Mouse (Mus musculus): ENCODE data around the gene Trip10.

DNA sequence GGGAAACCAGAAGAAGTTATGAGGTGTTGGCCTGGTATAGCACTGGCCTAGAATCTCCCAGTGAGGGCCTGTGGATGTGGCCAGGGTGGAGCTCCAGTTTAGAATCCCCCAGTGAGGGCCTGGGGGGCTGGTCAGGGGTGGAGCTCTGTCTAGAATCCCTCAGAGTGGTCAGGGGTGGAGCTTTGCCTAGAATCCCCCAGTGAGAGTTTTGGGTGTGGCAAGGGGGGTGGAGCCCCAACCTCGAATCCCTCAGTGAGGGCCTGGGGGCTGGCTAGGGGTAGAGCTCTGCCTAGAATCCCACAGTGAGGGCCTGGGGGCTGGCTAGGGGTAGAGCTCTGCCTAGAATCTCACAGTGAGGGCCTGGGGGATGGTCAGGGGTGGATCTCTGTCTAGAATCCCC lies 12.5 kb downstream of the Trip10 start:
- no peak for TF ChIP-seq CTCF (conservative IDR thresholded peaks at IDR 0.05 in 1 of 2, IDR thresholded peaks at IDR 0.05 in 1 of 2; ENCODE audit: low read depth in 2 of 2, low read length in 2 of 2)
- TF ChIP-seq POLR2AphosphoS2 (IDR thresholded peaks at IDR 0.05; ENCODE audit: low read depth, low read length), result no peak
- TF ChIP-seq POLR2A (IDR thresholded peaks at IDR 0.05; ENCODE audit: low read depth, low read length), result no peak
- TF ChIP-seq RAD21 (IDR thresholded peaks at IDR 0.05; ENCODE audit: low read depth, low read length), result no peak
- no peak for TF ChIP-seq MAX (IDR thresholded peaks at IDR 0.05; ENCODE audit: low read length)
- TF ChIP-seq PAX5 (IDR thresholded peaks at IDR 0.05; ENCODE audit: low read length), result no peak
- no peak for TF ChIP-seq ZKSCAN1 (IDR thresholded peaks at IDR 0.05; ENCODE audit: borderline replicate concordance, low read depth, low read length)
- no peak for TF ChIP-seq SIN3A (IDR thresholded peaks at IDR 0.05; ENCODE audit: low read length)
- TF ChIP-seq ELF1 (IDR thresholded peaks at IDR 0.05; ENCODE audit: low read depth, low read length), result no peak
- TF ChIP-seq E2F4 (IDR thresholded peaks at IDR 0.05; ENCODE audit: insufficient replicate concordance, low read depth, low read length), result no peak
- no peak for TF ChIP-seq MAFK (IDR thresholded peaks at IDR 0.05; ENCODE audit: insufficient replicate concordance, low read length)
- TF ChIP-seq EP300 (IDR thresholded peaks at IDR 0.05; ENCODE audit: low read length), result no peak
- TF ChIP-seq USF1 (IDR thresholded peaks at IDR 0.05; ENCODE audit: low read depth, low read length), result no peak
